Comparison of ENCODE assay signal across 8 mouse cellular contexts in the genomic region with DNA sequence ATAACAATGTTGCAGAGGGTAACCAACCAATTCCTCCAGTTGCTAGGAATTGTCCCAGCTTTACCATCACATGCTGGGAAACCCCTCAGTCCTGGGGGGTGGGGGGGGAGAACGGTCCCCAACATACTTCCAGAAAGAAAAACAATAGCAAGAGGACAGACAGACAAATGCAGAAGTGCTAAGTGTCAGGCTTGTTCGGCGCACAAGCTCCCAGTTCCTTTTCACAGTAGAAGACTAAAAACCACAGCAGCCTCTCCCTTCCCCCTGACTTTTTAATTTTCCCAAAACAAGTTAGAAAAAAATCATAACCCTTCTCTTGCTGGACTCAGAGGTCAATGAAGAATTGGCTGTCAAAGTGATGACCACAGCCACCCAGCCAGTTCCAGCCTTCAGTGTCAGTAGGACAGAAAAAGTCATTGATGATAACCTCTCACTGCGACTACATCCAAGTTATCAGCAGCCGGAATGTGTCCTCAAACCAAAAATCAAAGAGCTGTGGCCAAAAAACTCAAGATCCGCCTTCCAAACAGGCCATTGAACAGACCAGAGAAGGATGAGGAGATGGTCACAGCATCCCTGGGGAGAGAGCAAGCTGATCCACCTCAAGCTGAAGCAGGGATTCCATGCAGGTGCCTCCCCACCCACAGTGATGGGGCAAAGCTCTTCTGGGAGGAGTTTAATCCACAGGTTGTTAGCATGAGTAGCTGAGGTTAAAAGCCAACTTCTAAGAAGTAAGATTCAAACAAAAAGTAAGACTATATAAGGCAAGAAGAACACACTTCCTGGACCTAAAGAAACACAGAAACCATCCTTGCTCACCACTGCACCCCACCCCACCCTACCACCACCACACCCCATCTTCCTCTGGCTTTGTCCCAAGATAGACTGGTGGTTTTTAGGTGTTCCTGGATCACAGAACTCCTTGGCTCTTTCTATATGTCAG. TPM values are rescaled to one million over a fixed set of nuclear protein-coding genes. Genes with fewer than 3 reads are reported as not detected.
DNase-seq lines count a peak whose midpoint lies in the region; ATAC-seq and TF ChIP-seq lines count a peak whose summit lies in the region.

No protein-coding gene starts in this region.

- DNase-seq in CD8-positive naive resting alpha-beta T cell, adult 2 months (ENCODE audit: low read depth in 2 of 2, low spot score in 2 of 2): peak; percentile 45 to 63
- DNase-seq in heart, postnatal 0 days (ENCODE audit: low spot score): no peak
- DNase-seq in left cerebral cortex, adult 9 months (ENCODE audit: low spot score in 2 of 2): no peak
- no peak for DNase-seq in layer of hippocampus, postnatal 14 days (ENCODE audit: low spot score in 2 of 2)
- DNase-seq in testis, postnatal 14 days (ENCODE audit: low spot score): no peak

- H3K36me3 ChIP-seq in intestine, embryonic 15.5 days: no peaks in the 10 kb centered on the region
- H3K36me3 ChIP-seq in intestine, embryonic 16.5 days (ENCODE audit: control insufficient read depth, insufficient read depth, low read length): no peaks in the 10 kb centered on the region
- no peaks in the 10 kb centered on the region for H3K36me3 ChIP-seq in heart, postnatal 0 days (replicated peaks; ENCODE audit: control insufficient read depth, insufficient read depth, low read length)

- 89% methylated on average over 6 of the region's 6 CpGs for WGBS in intestine, embryonic 15.5 days
- WGBS in intestine, embryonic 16.5 days: 87% methylated on average over 6 of the region's 6 CpGs
- WGBS in heart, postnatal 0 days: 61% methylated on average over 6 of the region's 6 CpGs

- no peak for TF ChIP-seq EP300 in heart, postnatal 0 days (IDR thresholded peaks at IDR 0.05; ENCODE audit: low read depth)

- H3K9me3 ChIP-seq in intestine, embryonic 15.5 days: no peaks in the 10 kb centered on the region
- H3K9me3 ChIP-seq in intestine, embryonic 16.5 days (ENCODE audit: control insufficient read depth, low read length): no peaks in the 10 kb centered on the region
- H3K9me3 ChIP-seq in heart, postnatal 0 days (replicated peaks; ENCODE audit: control insufficient read depth, low read length): no peaks in the 10 kb centered on the region

- peaks cover 13% of the 10 kb centered on the region for H3K4me1 ChIP-seq in intestine, embryonic 15.5 days (replicated peaks)
- H3K4me1 ChIP-seq in intestine, embryonic 16.5 days (ENCODE audit: control insufficient read depth, insufficient read depth, low read length): peaks cover 20% of the 10 kb centered on the region
- H3K4me1 ChIP-seq in heart, postnatal 0 days (ENCODE audit: control insufficient read depth, insufficient read depth): peaks cover 14% of the 10 kb centered on the region

- peak overlapping the region; percentile 96; the same call in 1 of the 2 replicates for H3K4me2 ChIP-seq in intestine, embryonic 15.5 days (replicated peaks)
- H3K4me2 ChIP-seq in intestine, embryonic 16.5 days (ENCODE audit: low read depth, low read length): no peak overlapping the region
- peak overlapping the region; percentile 98; the same call in 1 of the 2 replicates for H3K4me2 ChIP-seq in heart, postnatal 0 days (ENCODE audit: low read depth, low read length)

- H3K27ac ChIP-seq in intestine, embryonic 15.5 days: no peak overlapping the region
- H3K27ac ChIP-seq in intestine, embryonic 16.5 days (ENCODE audit: low read length): no peak overlapping the region
- no peak overlapping the region for H3K27ac ChIP-seq in heart, postnatal 0 days (ENCODE audit: low read depth)

- ATAC-seq in intestine, embryonic 15.5 days: no peak
- ATAC-seq in intestine, embryonic 16.5 days: no peak
- no peak for ATAC-seq in heart, postnatal 0 days (ENCODE audit: insufficient read depth, low read depth)
- peak; percentile 33 for ATAC-seq in monocyte, adult 5-6 weeks (replicated peaks; ENCODE audit: insufficient number of reproducible peaks, low FRiP score, low TSS enrichment, poor library complexity, severe bottlenecking)

- no peak overlapping the region for H3K4me3 ChIP-seq in intestine, embryonic 15.5 days (replicated peaks)
- no peak overlapping the region for H3K4me3 ChIP-seq in intestine, embryonic 16.5 days (ENCODE audit: low read length)
- no peak overlapping the region; the same call in 1 of the 2 replicates for H3K4me3 ChIP-seq in heart, postnatal 0 days (ENCODE audit: low read depth, low read length)

- H3K27me3 ChIP-seq in intestine, embryonic 15.5 days (replicated peaks): no peaks in the 10 kb centered on the region
- no peaks in the 10 kb centered on the region for H3K27me3 ChIP-seq in intestine, embryonic 16.5 days (replicated peaks; ENCODE audit: control insufficient read depth, insufficient read depth, low read length)
- H3K27me3 ChIP-seq in heart, postnatal 0 days (ENCODE audit: control insufficient read depth, insufficient read depth, low read length): no peaks in the 10 kb centered on the region

- TF ChIP-seq CTCF in heart, postnatal 0 days (IDR thresholded peaks at IDR 0.05; ENCODE audit: low read depth): no peak

- no peak overlapping the region for H3K9ac ChIP-seq in intestine, embryonic 15.5 days
- no peak overlapping the region for H3K9ac ChIP-seq in intestine, embryonic 16.5 days (ENCODE audit: low read depth, low read length)
- H3K9ac ChIP-seq in heart, postnatal 0 days (replicated peaks; ENCODE audit: low read depth, low read length): no peak overlapping the region

RNA-seq across cellular contexts. Expression of a gene that starts 2.5 kb away (rescaled TPM):
- 7.4 and 8.5 TPM in 2 replicates for polyA plus RNA-seq in intestine, embryonic 15.5 days (2015; fragmentation: Nextera tagmentation; extraction: Ambion mirVana)
- polyA plus RNA-seq in intestine, embryonic 16.5 days (2015; fragmentation: Nextera tagmentation; extraction: Ambion mirVana): 7.2 and 7.6 TPM in 2 replicates
- total RNA-seq in heart, postnatal 0 days (2014; rRNA removed; ENCODE audit: low replicate concordance): 9.6 and 14.6 TPM in 2 replicates
- polyA plus RNA-seq in heart, postnatal 0 days (2015; fragmentation: Nextera tagmentation; extraction: Ambion mirVana): 3.3 and 3.8 TPM in 2 replicates
- total RNA-seq in monocyte, adult 5-6 weeks (2017): 321 to 541 TPM (median 341 TPM) in 3 replicates
- total RNA-seq in layer of hippocampus, postnatal 14 days (2021): 10 to 100 TPM; 24.3 to 26.0 TPM

Comparison
In these comparisons a context has a peak if more than half of its experiments do, and no peak if none do; other contexts are left out.
1. DNase-seq: peak in CD8-positive naive resting alpha-beta T cell, adult 2 months (2 of 2); none in heart, postnatal 0 days (single experiment), left cerebral cortex, adult 9 months (0 of 2), layer of hippocampus, postnatal 14 days (0 of 2) and testis, postnatal 14 days (single experiment).
2. RNA of a gene that starts 2.5 kb away (total RNA-seq): 321 to 541 TPM in monocyte, adult 5-6 weeks; 24.3 to 26.0 TPM in layer of hippocampus, postnatal 14 days and 9.6 to 14.6 TPM in heart, postnatal 0 days; every median in the first group is over 10 times any median in the second.